Mouse (Mus musculus) midbrain, embryonic 16.5 days (tissue): ENCODE data around the gene Zkscan6. TPM values are rescaled to one million over a fixed set of nuclear protein-coding genes. Genes with fewer than 3 reads are reported as not detected.

Experiments used
- ATAC-seq: fragments of 200-750 bp; cut with Nextera tagmentation; 2 replicates; pipeline ENCODE4 v1.8.0; 2017; ENCODE audit warnings: moderate TSS enrichment
- H3K27ac ChIP-seq: fragments of 300-500 bp; sonication (generic); 2 replicates; pipeline ENCODE4 v1.5.1; 2014; ENCODE audit warnings: mild to moderate bottlenecking, low read length, mixed read lengths
- H3K27me3 ChIP-seq: fragments of 300-500 bp; sonication (generic); 2 replicates; pipeline ENCODE4 v1.6.1; 2014; ENCODE audit warnings: low read depth, low read length, mixed read lengths; ENCODE audit not compliant: control insufficient read depth, insufficient read depth
- H3K36me3 ChIP-seq: fragments of 300-500 bp; sonication (generic); 2 replicates; pipeline ENCODE4 v1.6.1; 2014; ENCODE audit warnings: mild to moderate bottlenecking, low read length, moderate library complexity, mixed read lengths; ENCODE audit not compliant: control insufficient read depth, insufficient read depth
- H3K4me1 ChIP-seq: fragments of 300-500 bp; sonication (generic); 2 replicates; pipeline ENCODE4 v1.6.1; 2014; ENCODE audit warnings: mild to moderate bottlenecking, low read length, mixed read lengths; ENCODE audit not compliant: control insufficient read depth, insufficient read depth
- H3K4me2 ChIP-seq: fragments of 300-500 bp; sonication (generic); 2 replicates; pipeline ENCODE4 v1.6.1; 2014; ENCODE audit warnings: mild to moderate bottlenecking, low read length, mixed read lengths
- H3K4me3 ChIP-seq: fragments of 300-500 bp; sonication (generic); 2 replicates; pipeline ENCODE4 v1.5.1; 2014; ENCODE audit warnings: low read depth, mild to moderate bottlenecking, low read length, moderate library complexity, mixed read lengths
- H3K9ac ChIP-seq: fragments of 300-500 bp; sonication (generic); 2 replicates; pipeline ENCODE4 v1.6.1; 2014; ENCODE audit warnings: low read depth, low read length, mixed read lengths
- H3K9me3 ChIP-seq: fragments of 300-500 bp; sonication (generic); replicated peaks from 2 replicates; pipeline ENCODE4 v1.6.1; 2014; ENCODE audit warnings: mild to moderate bottlenecking, low read length, mixed read lengths; ENCODE audit not compliant: control insufficient read depth, poor library complexity, severe bottlenecking
- WGBS: fragments of 180-500 bp; shearing (Covaris S2); extraction: QIAGEN DNeasy Blood & Tissue Kit; methylation state at CpG from one replicate; pipeline ENCODE4 v1.1.7; 2014; 5-methylcytosine and 5-hydroxymethylcytosine counted together
- polyA plus RNA-seq: library from polyadenylated mRNA; unstranded; fragments of >200 nt; fragmentation: Nextera tagmentation; extraction: Ambion mirVana; gene quantifications from 2 replicates; pipeline ENCODE4 v1.2.1, GENCODE M21; 2015

The Zkscan6 gene
- polyA plus RNA-seq, 1 experiment from 2014 or later = 18.9 TPM

DNA sequence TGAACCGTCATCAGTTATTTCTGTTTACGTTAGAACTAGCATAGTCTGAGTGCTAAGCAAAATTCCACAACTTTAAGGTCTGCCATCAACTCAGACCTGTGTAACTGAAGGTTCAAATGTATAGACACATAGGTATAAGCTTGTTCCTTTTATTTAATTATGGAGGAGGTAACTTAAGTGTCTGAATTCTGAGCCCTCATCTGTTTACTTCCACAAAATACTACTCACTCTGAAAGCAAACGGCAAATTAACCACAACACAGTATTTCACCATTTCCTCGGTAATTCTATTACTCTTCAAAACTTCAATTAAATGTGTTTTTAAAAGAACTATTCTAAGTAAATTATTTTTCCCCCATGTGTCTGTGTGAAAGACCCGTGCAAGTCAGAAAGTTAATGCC is 29.2 kb upstream of the Zkscan6 start:
- H3K27me3 ChIP-seq = no peaks in the 10 kb centered on the region
- peaks cover 3% of the 10 kb centered on the region; the same call in 1 of the 2 replicates for H3K4me1 ChIP-seq
- H3K36me3 ChIP-seq = peaks cover 8% of the 10 kb centered on the region
- no peak overlapping the region for H3K4me2 ChIP-seq
- ATAC-seq = no peak
- no peak overlapping the region for H3K27ac ChIP-seq
- H3K4me3 ChIP-seq = no peak overlapping the region
- 85% methylated on average over 5 of the region's 5 CpGs for WGBS
- no peak overlapping the region for H3K9ac ChIP-seq
- no peaks in the 10 kb centered on the region for H3K9me3 ChIP-seq

DNA sequence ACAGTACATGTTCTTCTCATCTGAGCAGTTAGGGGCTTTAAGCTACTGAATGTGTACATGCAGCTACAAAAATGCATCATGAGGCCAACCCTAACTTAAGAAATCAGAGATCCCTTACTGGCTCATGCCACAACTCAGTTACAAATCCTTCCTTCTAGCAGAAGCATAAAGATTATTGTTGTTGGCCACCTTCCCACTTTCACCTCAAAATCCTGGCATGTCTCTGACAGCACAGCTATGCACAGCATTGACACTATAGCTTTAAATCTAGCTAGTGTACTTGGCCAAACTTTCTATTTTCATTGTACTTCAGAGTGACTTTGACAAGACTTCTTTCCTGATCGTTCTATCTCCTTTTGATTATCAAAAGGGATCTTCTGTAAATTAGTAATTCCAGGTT is 27.9 kb upstream of the Zkscan6 start:
- WGBS = 91% methylated on average over 1 of the region's 1 CpGs
- H3K9me3 ChIP-seq = no peaks in the 10 kb centered on the region
- H3K4me2 ChIP-seq = no peak overlapping the region
- no peak overlapping the region for H3K4me3 ChIP-seq
- H3K27me3 ChIP-seq = no peaks in the 10 kb centered on the region
- peaks cover 8% of the 10 kb centered on the region for H3K36me3 ChIP-seq
- no peak overlapping the region for H3K27ac ChIP-seq
- no peaks in the 10 kb centered on the region for H3K4me1 ChIP-seq
- H3K9ac ChIP-seq = no peak overlapping the region
- ATAC-seq = no peak

DNA sequence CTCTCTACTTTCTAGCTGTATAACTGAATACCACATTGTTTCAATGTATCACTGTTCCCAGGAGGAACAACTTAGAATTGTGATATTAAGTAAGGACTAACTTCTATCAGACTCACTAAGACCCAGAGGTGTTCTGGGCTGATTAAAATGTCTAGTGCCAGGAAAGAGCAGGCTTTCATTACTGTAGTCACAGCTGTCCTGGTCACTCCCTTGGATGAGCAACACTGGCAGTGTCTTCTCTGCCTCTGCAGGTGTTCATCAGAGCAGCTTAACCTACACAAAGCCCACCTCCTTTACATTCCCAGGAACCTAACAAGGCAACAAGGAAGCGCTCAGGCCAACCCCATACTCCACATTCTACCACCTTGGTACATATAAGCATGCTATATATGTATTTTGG is 27.4 kb upstream of the Zkscan6 start:
- H3K9me3 ChIP-seq = no peaks in the 10 kb centered on the region
- no peak overlapping the region for H3K9ac ChIP-seq
- H3K27ac ChIP-seq = no peak overlapping the region
- 90% methylated on average over 1 of the region's 1 CpGs for WGBS
- H3K4me3 ChIP-seq = no peak overlapping the region
- no peak overlapping the region for H3K4me2 ChIP-seq
- peaks cover 8% of the 10 kb centered on the region for H3K36me3 ChIP-seq
- no peak for ATAC-seq
- H3K27me3 ChIP-seq = no peaks in the 10 kb centered on the region
- H3K4me1 ChIP-seq = no peaks in the 10 kb centered on the region; the same call in 1 of the 2 replicates

DNA sequence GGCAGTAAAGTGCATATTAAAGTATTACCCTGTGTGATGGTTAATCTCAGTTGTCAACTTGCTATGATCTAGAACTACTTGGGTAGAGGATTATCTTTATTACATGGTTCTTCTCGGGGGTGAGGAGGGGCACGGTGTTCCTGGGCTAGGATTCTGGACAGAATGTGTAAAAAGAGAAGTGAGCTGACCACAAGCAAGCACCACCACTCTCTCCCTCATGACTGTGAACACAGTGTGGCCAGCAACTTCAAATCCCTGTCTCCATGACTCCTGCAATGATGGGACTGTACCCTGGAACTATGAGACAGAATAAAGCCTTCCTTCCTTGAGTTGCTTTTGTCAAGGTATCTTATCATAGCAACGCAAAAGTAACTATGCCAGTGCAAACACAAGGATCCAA is 25.4 kb upstream of the Zkscan6 start:
- Histone ChIP-seq H3K9me3 (no peaks in the 10 kb centered on the region), H3K9ac (no peak overlapping the region), H3K27ac (no peak overlapping the region), H3K4me1 (peaks cover 8% of the 10 kb centered on the region), H3K4me2 (no peak overlapping the region), H3K4me3 (no peak overlapping the region), H3K36me3 (peaks cover 8% of the 10 kb centered on the region), H3K27me3 (no peaks in the 10 kb centered on the region)
- 82% methylated on average over 3 of the region's 3 CpGs for WGBS
- no peak for ATAC-seq

DNA sequence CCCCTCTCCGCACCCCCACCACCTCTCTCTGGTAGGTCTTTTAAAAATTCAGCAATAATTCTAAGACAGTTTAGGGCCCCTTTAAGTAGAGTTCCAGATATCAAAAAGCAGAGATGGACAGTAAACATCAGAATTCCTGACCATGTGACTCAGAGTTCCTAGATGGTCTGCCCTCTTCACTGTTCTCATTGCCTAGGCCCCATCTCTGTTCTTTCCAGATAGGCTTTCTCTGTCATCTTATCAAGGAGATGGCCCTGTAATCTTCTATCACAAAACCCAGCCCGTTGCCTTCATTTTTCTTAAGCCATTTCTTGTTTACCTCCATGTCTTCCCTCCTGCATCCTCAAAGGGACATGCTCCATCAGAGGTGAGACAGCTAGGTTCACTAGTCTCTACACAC is 20.8 kb upstream of the Zkscan6 start:
- no peak overlapping the region for H3K27ac ChIP-seq

DNA sequence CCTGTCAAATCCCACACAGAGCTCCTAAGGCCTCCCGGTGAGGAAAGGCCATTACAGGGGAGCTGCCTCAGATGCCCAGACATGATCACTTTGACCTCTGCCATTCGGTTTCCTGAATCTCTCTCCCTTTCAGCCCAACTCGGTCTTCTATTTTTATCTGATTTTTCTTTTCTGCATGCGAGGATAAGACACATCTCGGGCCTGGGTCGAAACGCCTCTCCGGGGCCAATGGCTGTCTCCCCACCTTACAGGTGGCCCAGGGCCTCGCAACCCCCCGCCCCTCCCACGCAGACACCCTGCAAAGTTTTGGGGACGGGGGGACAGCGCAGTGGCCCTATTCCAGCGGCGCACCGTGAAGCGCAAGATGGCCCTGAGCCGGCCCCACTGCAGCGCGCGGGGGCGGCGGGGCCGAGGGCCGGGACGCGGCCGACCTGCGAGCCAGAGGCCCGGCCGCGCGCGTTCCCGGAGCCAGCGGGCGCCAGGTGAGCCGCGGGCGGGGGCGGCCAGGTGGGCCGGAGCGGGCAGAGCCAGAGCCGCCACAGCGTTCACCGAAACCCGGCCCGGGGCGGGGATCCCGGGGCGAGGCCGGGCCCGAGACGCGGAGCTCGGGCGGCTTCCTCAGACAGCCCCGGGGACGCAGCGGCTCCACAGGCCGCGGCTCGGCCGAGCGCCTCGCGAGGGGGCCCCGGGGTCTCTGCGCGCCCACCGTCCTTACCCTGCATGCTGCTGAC is 19.4 kb upstream of the Zkscan6 start:
- under 1% methylated on average over 61 of the region's 71 CpGs for WGBS
- Histone ChIP-seq H3K4me3 (peak overlapping the region; percentile 98), H3K27ac (peak overlapping the region; percentile 92), H3K4me1 (peaks cover 13% of the 10 kb centered on the region), H3K9ac (peak overlapping the region; percentile 99), H3K9me3 (no peaks in the 10 kb centered on the region), H3K4me2 (peak overlapping the region; percentile 90), H3K36me3 (no peaks in the 10 kb centered on the region), H3K27me3 (no peaks in the 10 kb centered on the region)
- ATAC-seq = peak; percentile 89

More for the DNA sequence above, 20.8 kb upstream of the Zkscan6 start:
- no peaks in the 10 kb centered on the region for H3K9me3 ChIP-seq
- H3K36me3 ChIP-seq = no peaks in the 10 kb centered on the region
- no peak for ATAC-seq
- H3K4me3 ChIP-seq = peak overlapping the region; percentile 7; the same call in 1 of the 2 replicates
- peak overlapping the region; percentile 90 for H3K4me2 ChIP-seq
- H3K9ac ChIP-seq = no peak overlapping the region
- H3K27me3 ChIP-seq = no peaks in the 10 kb centered on the region
- peaks cover 13% of the 10 kb centered on the region for H3K4me1 ChIP-seq
- WGBS = 91% methylated on average over 2 of the region's 2 CpGs

DNA sequence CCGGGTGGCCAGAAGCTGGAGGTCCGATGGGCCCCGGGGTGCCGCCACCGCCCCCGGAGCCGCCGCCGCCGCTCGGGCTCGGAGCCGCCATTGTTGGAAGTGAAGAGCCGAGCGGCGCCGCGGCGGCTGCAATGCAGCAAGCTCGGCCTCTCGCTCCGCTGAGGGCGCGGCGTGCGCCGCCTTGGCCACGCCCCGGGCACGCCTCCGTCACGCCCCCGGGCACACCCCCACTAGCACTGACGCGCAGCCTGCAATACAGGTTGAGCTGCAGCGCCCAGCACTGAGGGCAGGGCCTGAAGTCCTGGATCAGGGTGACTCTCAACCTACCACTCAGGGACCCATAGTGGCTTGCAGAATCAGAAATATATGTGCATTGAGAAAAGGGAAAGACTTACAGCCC is 18.8 kb upstream of the Zkscan6 start, which contains the start of gene Map2k4:
TSS of gene Map2k4 (minus strand) at position 144 of the 400 bp plus-strand sequence.
- 3% methylated on average over 34 of the region's 36 CpGs for WGBS

DNA sequence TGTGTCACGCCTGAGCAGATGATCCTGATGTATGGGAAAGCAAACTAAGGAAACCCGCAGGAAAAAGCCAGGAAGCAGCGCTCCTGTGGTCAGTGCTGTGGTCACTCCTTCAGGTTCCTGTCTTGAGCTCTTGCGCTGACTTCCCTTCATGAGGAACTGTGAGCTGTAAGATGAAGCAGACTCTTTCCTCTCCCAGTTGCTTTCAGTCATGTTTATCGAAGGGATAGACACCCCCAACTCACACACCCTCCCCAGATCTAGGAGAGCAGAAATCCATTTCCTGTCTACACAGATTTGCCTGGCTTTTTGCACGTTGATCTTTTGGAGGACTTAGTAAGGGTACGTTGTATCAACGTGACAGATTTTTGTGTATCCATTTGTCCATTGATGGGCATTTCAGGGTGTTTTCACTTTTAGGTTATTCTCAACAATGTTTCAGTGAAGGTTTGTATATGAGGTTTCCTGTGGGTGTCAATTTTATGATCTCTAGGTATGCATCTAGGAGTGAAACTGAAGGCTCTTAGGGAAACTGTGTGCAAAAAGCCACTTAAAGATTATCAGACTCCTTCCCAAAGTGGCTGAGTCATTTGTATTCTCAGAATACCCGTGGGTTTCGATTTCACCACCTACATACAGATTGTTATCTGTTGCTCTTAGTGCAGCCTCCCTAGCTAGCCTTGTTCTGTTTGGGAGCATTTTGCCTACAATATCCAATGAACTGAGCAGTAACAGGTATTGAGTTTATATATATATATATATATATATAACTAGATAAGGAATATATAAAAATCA is 12.4 kb upstream of the Zkscan6 start:
- H3K9ac ChIP-seq = no peak overlapping the region
- no peak overlapping the region for H3K27ac ChIP-seq
- 83% methylated on average over 10 of the region's 10 CpGs for WGBS

More for the DNA sequence above, 18.8 kb upstream of the Zkscan6 start, which contains the start of gene Map2k4:
- peak within 1 kb of the TSS; percentile 92 for H3K27ac ChIP-seq
- no peaks in the 10 kb centered on the region for H3K36me3 ChIP-seq
- peak within 1 kb of the TSS; percentile 99 for H3K9ac ChIP-seq
- H3K4me2 ChIP-seq = peak within 1 kb of the TSS; percentile 90
- peaks cover 13% of the 10 kb centered on the region for H3K4me1 ChIP-seq
- H3K9me3 ChIP-seq = no peaks in the 10 kb centered on the region
- H3K27me3 ChIP-seq = no peaks in the 10 kb centered on the region
- ATAC-seq = peak; percentile 99
- peak within 1 kb of the TSS; percentile 98 for H3K4me3 ChIP-seq

DNA sequence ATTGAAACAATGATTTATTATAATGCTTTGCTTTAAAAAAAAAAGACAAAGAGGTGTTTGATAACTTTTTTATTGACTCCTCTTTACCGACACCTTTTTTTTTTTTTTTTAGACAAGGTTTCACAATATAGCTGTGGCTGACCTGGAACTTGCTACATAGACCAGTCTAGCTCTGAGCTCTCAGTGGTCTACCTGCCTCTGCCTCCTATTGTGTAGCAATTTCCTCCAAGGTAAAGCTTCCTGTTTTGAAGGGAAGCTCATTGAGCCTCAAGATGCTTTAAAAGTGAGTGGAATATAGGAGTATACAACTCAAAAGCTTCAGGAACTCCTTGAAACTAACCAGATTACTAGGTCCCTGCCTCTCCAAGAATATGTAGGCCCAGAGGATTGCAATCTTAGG is 11.1 kb upstream of the Zkscan6 start:
- Histone ChIP-seq H3K9me3 (no peaks in the 10 kb centered on the region), H3K36me3 (no peaks in the 10 kb centered on the region), H3K4me3 (no peak overlapping the region), H3K4me1 (no peaks in the 10 kb centered on the region), H3K27ac (no peak overlapping the region), H3K4me2 (no peak overlapping the region), H3K9ac (no peak overlapping the region), H3K27me3 (no peaks in the 10 kb centered on the region)
- 85% methylated on average over 1 of the region's 1 CpGs for WGBS
- ATAC-seq = no peak

More for the DNA sequence above, 12.4 kb upstream of the Zkscan6 start:
- Histone ChIP-seq H3K9me3 (no peaks in the 10 kb centered on the region), H3K36me3 (no peaks in the 10 kb centered on the region), H3K4me3 (no peak overlapping the region), H3K4me1 (no peaks in the 10 kb centered on the region), H3K27me3 (no peaks in the 10 kb centered on the region), H3K4me2 (no peak overlapping the region)
- ATAC-seq = no peak
